Mouse (Mus musculus) bone marrow macrophage, adult 2 months (primary cell): Measurements from ENCODE around the gene 1700008O03Rik. TPM values are rescaled to one million over a fixed set of nuclear protein-coding genes. Genes with fewer than 3 reads are reported as not detected.

ENCODE experiments used
- H3K27ac ChIP-seq: 2 replicates; pipeline ENCODE4 v1.5.1; 2012; ENCODE audit warnings: low read depth, low read length; ENCODE audit not compliant: insufficient read depth
- H3K4me1 ChIP-seq: 2 replicates; pipeline ENCODE4 v1.6.1; 2012; ENCODE audit warnings: low read length; ENCODE audit not compliant: control insufficient read depth, insufficient read depth
- H3K4me3 ChIP-seq: 2 replicates; pipeline ENCODE4 v1.5.1; 2012; ENCODE audit warnings: mild to moderate bottlenecking, low read length, moderate library complexity; ENCODE audit not compliant: insufficient read depth
- CTCF ChIP-seq: IDR thresholded peaks from 2 replicates; pipeline ENCODE4 v1.5.1; 2012; ENCODE audit warnings: low read depth, mild to moderate bottlenecking, low read length, moderate library complexity
- POLR2A ChIP-seq: IDR thresholded peaks from 2 replicates; pipeline ENCODE4 v1.6.1; 2012; ENCODE audit warnings: mild to moderate bottlenecking, low read depth, low read length, borderline replicate concordance
- polyA plus RNA-seq: library from polyadenylated mRNA; stranded (reverse); fragments of >200 nt; gene quantifications from 2 replicates; pipeline ENCODE4 v1.2.4, GENCODE M21; 2012; ENCODE audit not compliant: missing spikeins, insufficient read depth, insufficient read length

The 1700008O03Rik gene
- 1.2 TPM in 1 of 2 replicates, not detected in the other for polyA plus RNA-seq

GRCm38 (mm10) chr7:44385720-44386119 is at the start of gene 1700008O03Rik:
1700008O03Rik (minus strand) TSS chr7:44385820.
- Histone ChIP-seq H3K4me3 (peak within 1 kb of the TSS; percentile 49), H3K27ac (no peak within 1 kb of the TSS), H3K4me1 (no peaks in the 10 kb centered on the region)
- TF ChIP-seq CTCF (no peak), POLR2A (no peak)

DNA sequence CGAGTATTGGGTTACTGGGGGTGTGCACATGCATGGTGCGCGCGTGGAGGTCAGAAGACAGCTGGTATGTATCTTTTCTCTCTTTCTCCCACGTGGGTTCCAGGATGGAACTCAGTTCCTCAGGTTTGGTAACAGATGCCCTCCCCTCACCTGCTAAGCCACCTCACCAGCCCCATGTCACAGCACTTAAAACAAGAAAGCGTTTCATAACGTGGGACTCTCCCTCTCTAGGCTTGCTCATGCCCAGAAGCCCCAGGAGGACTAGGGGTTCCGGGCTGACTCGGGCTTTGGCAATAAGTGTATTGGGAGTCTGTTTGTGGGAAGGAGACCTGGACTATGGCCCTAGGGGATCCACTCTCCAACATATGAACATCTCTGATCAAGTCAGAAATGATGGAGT is 48.5 kb upstream of the 1700008O03Rik start:
- no peak overlapping the region for H3K27ac ChIP-seq

DNA sequence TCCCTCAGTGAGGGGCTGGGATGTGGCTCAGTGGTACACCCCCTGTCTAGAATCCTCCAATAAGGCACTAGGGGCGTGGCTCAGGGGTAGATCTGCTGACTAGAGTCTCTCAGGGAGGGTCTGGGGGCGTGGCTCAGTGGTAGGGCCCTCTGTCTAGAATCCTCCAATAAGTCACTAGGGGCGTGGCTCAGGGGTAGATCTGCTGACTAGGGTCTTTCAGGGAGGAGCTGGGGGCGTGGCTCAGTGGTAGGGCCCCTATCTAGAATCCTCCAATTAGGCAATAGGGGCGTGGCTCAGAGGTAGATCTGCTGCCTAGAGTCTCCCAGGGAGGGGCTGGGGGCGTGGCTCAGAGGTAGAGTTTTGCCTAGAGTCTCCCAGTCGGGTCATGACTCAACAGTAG is 47.8 kb upstream of the 1700008O03Rik start:
- Histone ChIP-seq H3K4me3 (no peak overlapping the region), H3K4me1 (no peaks in the 10 kb centered on the region), H3K27ac (no peak overlapping the region)
- TF ChIP-seq CTCF (no peak), POLR2A (no peak)

More for the DNA sequence above, 48.5 kb upstream of the 1700008O03Rik start:
- no peak overlapping the region for H3K4me3 ChIP-seq
- TF ChIP-seq CTCF (no peak), POLR2A (no peak)
- H3K4me1 ChIP-seq, result no peaks in the 10 kb centered on the region

- Histone ChIP-seq H3K27ac (no peak overlapping the region), H3K4me1 (no peaks in the 10 kb centered on the region), H3K4me3 (no peak overlapping the region)
- TF ChIP-seq CTCF, result no peak
- no peak for TF ChIP-seq POLR2A
These were observed 46.9 kb upstream of the 1700008O03Rik start for GRCm38 (mm10) chr7:44432550-44432949.

- Histone ChIP-seq H3K27ac (no peak overlapping the region), H3K4me1 (no peaks in the 10 kb centered on the region), H3K4me3 (no peak overlapping the region)
- no peak for TF ChIP-seq POLR2A
- no peak for TF ChIP-seq CTCF
These were observed 44.2 kb upstream of the 1700008O03Rik start for GRCm38 (mm10) chr7:44429534-44430488.

GRCm38 (mm10) chr7:44428968-44429521 is 43.4 kb upstream of the 1700008O03Rik start, which contains the start of gene Lrrc4b:
Lrrc4b (plus strand) TSS chr7:44429018.
- Histone ChIP-seq H3K4me3 (no peak within 1 kb of the TSS), H3K4me1 (no peaks in the 10 kb centered on the region), H3K27ac (no peak within 1 kb of the TSS)
- TF ChIP-seq CTCF, result no peak
- TF ChIP-seq POLR2A, result no peak

DNA sequence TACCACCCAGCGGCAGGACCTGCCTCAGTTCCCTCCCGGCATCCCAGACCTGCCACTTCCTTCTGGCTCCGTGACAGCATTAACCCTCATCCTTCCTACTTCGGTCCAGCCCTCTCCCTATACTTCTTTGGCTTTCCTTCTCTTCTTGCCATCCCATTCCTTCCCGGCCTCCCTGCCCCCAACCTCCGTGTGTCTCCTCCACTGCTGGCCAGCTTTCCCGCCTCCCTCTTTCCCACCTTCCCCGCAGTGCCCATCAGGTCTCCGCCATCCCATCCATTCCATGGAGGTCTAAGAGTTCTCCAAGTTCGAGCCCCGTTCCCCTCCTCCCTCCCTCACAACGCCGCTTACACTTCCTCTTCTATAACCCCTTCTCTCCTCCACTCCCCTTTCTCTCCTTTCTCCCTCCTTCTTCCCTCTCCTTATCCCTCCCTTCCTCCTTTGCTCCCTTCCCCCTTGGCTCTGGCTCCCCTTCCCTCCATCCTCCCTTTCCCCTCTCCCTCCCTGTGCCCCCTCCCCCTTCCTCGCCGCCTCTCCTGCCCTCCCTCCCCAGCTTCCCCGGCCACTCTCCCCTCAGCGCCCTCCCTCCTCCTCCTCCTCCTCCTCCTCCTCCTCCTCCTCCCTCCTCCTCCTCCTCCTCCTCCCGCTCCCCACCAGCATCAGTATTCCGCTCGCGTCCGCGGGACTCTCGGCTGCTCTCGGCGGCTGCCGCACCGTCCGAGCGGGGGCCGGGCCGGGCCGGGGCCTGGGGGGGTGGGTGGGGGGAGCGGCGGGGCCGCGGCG is 42.7 kb upstream of the 1700008O03Rik start:
- Histone ChIP-seq H3K4me1 (no peaks in the 10 kb centered on the region), H3K27ac (no peak overlapping the region), H3K4me3 (no peak overlapping the region)
- TF ChIP-seq POLR2A, result no peak
- TF ChIP-seq CTCF, result no peak

GRCm38 (mm10) chr7:44427666-44428065 is 42.0 kb upstream of the 1700008O03Rik start:
- H3K4me3 ChIP-seq, result no peak overlapping the region
- no peak overlapping the region for H3K27ac ChIP-seq
- H3K4me1 ChIP-seq, result no peaks in the 10 kb centered on the region
- TF ChIP-seq POLR2A (no peak), CTCF (no peak)

DNA sequence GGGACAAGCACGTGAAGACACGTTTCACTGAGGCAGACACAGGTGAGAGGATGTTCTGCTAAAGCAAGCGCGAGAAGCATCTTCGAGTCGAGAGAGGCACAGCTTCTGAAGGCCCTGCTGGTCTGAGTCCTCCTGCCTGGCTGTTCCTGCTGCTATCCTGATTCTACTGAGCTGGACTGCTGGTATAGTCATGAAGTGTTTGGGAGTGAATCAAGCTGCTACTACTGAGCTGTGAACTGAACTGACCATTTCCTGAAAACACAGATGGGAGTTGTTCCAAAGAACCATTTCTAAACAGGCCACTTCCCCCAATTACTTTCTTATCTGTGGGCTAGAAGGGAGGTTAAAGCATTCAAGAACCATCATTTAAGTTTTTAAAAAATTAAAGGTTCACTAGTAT is 27.7 kb upstream of the 1700008O03Rik start:
- Histone ChIP-seq H3K4me3 (no peak overlapping the region), H3K27ac (no peak overlapping the region), H3K4me1 (no peaks in the 10 kb centered on the region)
- TF ChIP-seq CTCF, result no peak
- no peak for TF ChIP-seq POLR2A

- no peaks in the 10 kb centered on the region for H3K4me1 ChIP-seq
- no peak overlapping the region for H3K27ac ChIP-seq
- no peak overlapping the region for H3K4me3 ChIP-seq
- TF ChIP-seq CTCF (no peak), POLR2A (no peak)
These were observed 25.5 kb upstream of the 1700008O03Rik start for GRCm38 (mm10) chr7:44411144-44411543.
